Mouse (Mus musculus) bone marrow, adult 2 months (tissue): ENCODE data around the gene Celsr1.

Source experiments
- CTCF ChIP-seq: fragments of 200-500 bp; IDR thresholded peaks from 2 replicates; pipeline ENCODE4 v1.5.1; 2011; ENCODE audit warnings: low read length, control low read depth; ENCODE audit not compliant: control insufficient read depth, insufficient read depth
- POLR2A ChIP-seq: fragments of 200-500 bp; IDR thresholded peaks from 2 replicates; pipeline ENCODE4 v1.6.1; 2011; ENCODE audit warnings: low read depth, mild to moderate bottlenecking, control low read depth, low read length, borderline replicate concordance; ENCODE audit not compliant: control insufficient read depth

- TF ChIP-seq CTCF = no peak
- TF ChIP-seq POLR2A = no peak
Measured at GRCm38 (mm10) chr15:86079467-86079866, 45.9 kb upstream of the Celsr1 start.
